Mouse (Mus musculus) testis, adult 2 months (tissue): ENCODE results near the gene P4ha3.

ENCODE experiments used
- CTCF ChIP-seq: fragments of 200-500 bp; IDR thresholded peaks from 2 replicates; pipeline ENCODE4 v1.5.1; 2012; ENCODE audit warnings: low read depth, mild to moderate bottlenecking, inconsistent platforms, low read length, moderate library complexity; ENCODE audit not compliant: control insufficient read depth, insufficient read depth, insufficient replicate concordance
- POLR2A ChIP-seq: fragments of 200-500 bp; IDR thresholded peaks from 2 replicates; pipeline ENCODE4 v1.6.1; 2012; ENCODE audit warnings: low read depth, mild to moderate bottlenecking, inconsistent platforms, low read length, moderate library complexity; ENCODE audit not compliant: control insufficient read depth

- no peak for TF ChIP-seq CTCF
- no peak for TF ChIP-seq POLR2A
Measured at GRCm38 (mm10) chr7:100244225-100244624, 41.1 kb upstream of the P4ha3 start.
